Mouse (Mus musculus) naive thymus-derived CD4-positive, alpha-beta T cell, adult 2 months (primary cell): Measurements from ENCODE around the gene Casp9.
A peak's percentile ranks its signal among the peaks of the same experiment; 100 is the strongest.

Source experiments
- DNase-seq: peaks from one replicate; pipeline ENCODE4 v3.0.0-alpha.2; 2011; ENCODE audit warnings: low read depth

Casp9 gene

GRCm38 (mm10) chr4:141817706-141818105 is 24.3 kb downstream of the Casp9 start:
- no peak for DNase-seq

GRCm38 (mm10) chr4:141818861-141819260 is 25.4 kb downstream of the Casp9 start:
- no peak for DNase-seq

GRCm38 (mm10) chr4:141819316-141819715 is 25.9 kb downstream of the Casp9 start:
- no peak for DNase-seq

GRCm38 (mm10) chr4:141821178-141821577 is 27.8 kb downstream of the Casp9 start:
- no peak for DNase-seq

GRCm38 (mm10) chr4:141822089-141822488 is 28.7 kb downstream of the Casp9 start:
- DNase-seq, result no peak

GRCm38 (mm10) chr4:141822979-141823378 is 29.6 kb downstream of the Casp9 start:
- DNase-seq, result peak; percentile 13

GRCm38 (mm10) chr4:141826060-141826459 is 32.6 kb downstream of the Casp9 start, which contains the start of gene Cela2a:
Gene Cela2a, minus strand, starts transcription at chr4:141826160.
- DNase-seq, result no peak

- no peak for DNase-seq
These were observed 34.0 kb downstream of the Casp9 start for GRCm38 (mm10) chr4:141827401-141827800.

GRCm38 (mm10) chr4:141828177-141828576 is 34.8 kb downstream of the Casp9 start:
- DNase-seq, result no peak

- no peak for DNase-seq
These were observed 37.0 kb downstream of the Casp9 start for GRCm38 (mm10) chr4:141830381-141830780.

- no peak for DNase-seq
These were observed 37.9 kb downstream of the Casp9 start for GRCm38 (mm10) chr4:141831361-141831760.

GRCm38 (mm10) chr4:141833911-141834310 is 40.5 kb downstream of the Casp9 start:
- DNase-seq, result no peak

GRCm38 (mm10) chr4:141834536-141835095 is 41.2 kb downstream of the Casp9 start:
- DNase-seq, result no peak

GRCm38 (mm10) chr4:141845999-141846398 is 52.6 kb downstream of the Casp9 start, which contains the start of gene Ctrc:
Gene Ctrc, minus strand, starts transcription at chr4:141846359.
- no peak for DNase-seq

- DNase-seq, result peak; percentile 77
These were observed 60.0 kb downstream of the Casp9 start for GRCm38 (mm10) chr4:141853437-141853836.

- DNase-seq, result peak; percentile 79
These were observed 64.1 kb downstream of the Casp9 start for GRCm38 (mm10) chr4:141857422-141857930.

- DNase-seq, result no peak
These were observed 65.1 kb downstream of the Casp9 start for GRCm38 (mm10) chr4:141858501-141858900.

- DNase-seq, result no peak
These were observed 65.9 kb downstream of the Casp9 start for GRCm38 (mm10) chr4:141859351-141859750.

GRCm38 (mm10) chr4:141860246-141860841 is 66.9 kb downstream of the Casp9 start:
- no peak for DNase-seq

- no peak for DNase-seq
These were observed 68.3 kb downstream of the Casp9 start for GRCm38 (mm10) chr4:141861591-141862295.

GRCm38 (mm10) chr4:141862867-141863266 is 69.5 kb downstream of the Casp9 start:
- DNase-seq, result no peak

GRCm38 (mm10) chr4:141863726-141864280 is 70.4 kb downstream of the Casp9 start:
- DNase-seq, result no peak

- DNase-seq, result no peak
These were observed 71.1 kb downstream of the Casp9 start for GRCm38 (mm10) chr4:141864506-141864905.
